Mouse (Mus musculus) CH12.LX (cell line): ENCODE results near the gene Napsa. TPM values are rescaled to one million over a fixed set of nuclear protein-coding genes. Genes with fewer than 3 reads are reported as not detected.

Source experiments
- DNase-seq: peaks from one replicate; pipeline ENCODE4 v3.0.0-alpha.2; 2013; ENCODE audit errors: extremely low read depth
- H3K27ac ChIP-seq: 2 replicates; pipeline ENCODE4 v1.5.1; 2012; ENCODE audit warnings: low read depth, mild to moderate bottlenecking, control low read depth, moderate library complexity; ENCODE audit not compliant: insufficient read depth
- H3K27me3 ChIP-seq: replicated peaks from 2 replicates; pipeline ENCODE3; 2012; ENCODE audit warnings: inconsistent platforms
- H3K36me3 ChIP-seq, 2 experiments: replicated peaks in 1 of 2; 2 replicates each; pipeline versions ENCODE3 to v1.6.1; 2012; ENCODE audit warnings: inconsistent platforms in 1 of 2, low read length in 1 of 2, mild to moderate bottlenecking in 1 of 2, mixed read lengths in 1 of 2, moderate library complexity in 1 of 2; ENCODE audit not compliant: control insufficient read depth in 1 of 2, insufficient read depth in 1 of 2
- H3K4me1 ChIP-seq, 2 experiments: 2 replicates each; pipeline ENCODE4 v1.6.1; 2012; ENCODE audit warnings: inconsistent platforms in 1 of 2, moderate library complexity in 1 of 2; ENCODE audit not compliant: insufficient read depth in 2 of 2, control insufficient read depth in 1 of 2
- H3K4me2 ChIP-seq: 2 replicates; pipeline ENCODE4 v1.6.1; 2012; ENCODE audit warnings: low read depth, mild to moderate bottlenecking, control low read depth; ENCODE audit not compliant: poor library complexity, insufficient read depth, severe bottlenecking
- H3K4me3 ChIP-seq, 3 experiments: fragments of 150-350 bp in 1 of 3; sonication (generic) in 1 of 3; replicated peaks in 1 of 3; 2 replicates each; pipeline versions ENCODE3 to v1.5.1; 2011 to 2012; ENCODE audit warnings: low read depth in 2 of 3, low read length in 2 of 3, mild to moderate bottlenecking in 2 of 3, moderate library complexity in 2 of 3, control low read depth in 1 of 3, improper control_type of control experiment in 1 of 3, inconsistent platforms in 1 of 3, mixed read lengths in 1 of 3; ENCODE audit not compliant: poor library complexity in 1 of 3
- H3K79me2 ChIP-seq: replicated peaks from 2 replicates; pipeline ENCODE4 v1.6.1; 2012; ENCODE audit warnings: mild to moderate bottlenecking, moderate library complexity; ENCODE audit not compliant: control insufficient read depth, poor library complexity, insufficient read depth, severe bottlenecking; ENCODE audit errors: extremely low read depth
- H3K9ac ChIP-seq: 2 replicates; pipeline ENCODE4 v1.6.1; 2012; ENCODE audit warnings: low read depth, mild to moderate bottlenecking, control low read depth, moderate library complexity; ENCODE audit not compliant: insufficient read depth
- H3K9me3 ChIP-seq: replicated peaks from 2 replicates; pipeline ENCODE3; 2012; ENCODE audit warnings: low read length, inconsistent platforms, mixed read lengths
- BHLHE40 ChIP-seq: IDR thresholded peaks from 2 replicates; pipeline ENCODE4 v1.6.1; 2011; ENCODE audit warnings: mild to moderate bottlenecking, low read depth, low read length, improper control_type of control experiment
- CTCF ChIP-seq, 2 experiments: IDR thresholded peaks in 1 of 2; conservative IDR thresholded peaks in 1 of 2; 2 replicates each; pipeline ENCODE4 v1.5.1; 2011 to 2012; ENCODE audit warnings: low read depth in 2 of 2, low read length in 2 of 2, improper control_type of control experiment in 1 of 2, inconsistent platforms in 1 of 2, mild to moderate bottlenecking in 1 of 2, moderate library complexity in 1 of 2
- E2F4 ChIP-seq: IDR thresholded peaks from 2 replicates; pipeline ENCODE4 v1.6.1; 2011; ENCODE audit warnings: low read depth, low read length, improper control_type of control experiment; ENCODE audit not compliant: insufficient replicate concordance
- EP300 ChIP-seq: IDR thresholded peaks from 2 replicates; pipeline ENCODE4 v1.6.1; 2011; ENCODE audit warnings: low read length, improper control_type of control experiment
- ETS1 ChIP-seq: conservative IDR thresholded peaks from 2 replicates; pipeline ENCODE4 v1.6.1; 2012; ENCODE audit warnings: low read depth, mild to moderate bottlenecking, inconsistent platforms, low read length, improper control_type of control experiment, moderate library complexity
- GABPA ChIP-seq: IDR thresholded peaks from 2 replicates; pipeline ENCODE4 v1.6.1; 2012; ENCODE audit warnings: low read depth, low read length, improper control_type of control experiment, inconsistent platforms; ENCODE audit not compliant: insufficient replicate concordance
- IRF4 ChIP-seq: IDR thresholded peaks from 2 replicates; pipeline ENCODE4 v1.6.1; 2014; ENCODE audit warnings: low read depth, mild to moderate bottlenecking, inconsistent platforms, low read length, improper control_type of control experiment
- JUN ChIP-seq: IDR thresholded peaks from 2 replicates; pipeline ENCODE4 v1.6.1; 2011; ENCODE audit warnings: low read depth, mild to moderate bottlenecking, low read length, improper control_type of control experiment, moderate library complexity; ENCODE audit not compliant: insufficient read depth
- JUND ChIP-seq: conservative IDR thresholded peaks from 2 replicates; pipeline ENCODE4 v1.6.1; 2011; ENCODE audit warnings: low read depth, low read length, improper control_type of control experiment
- KAT2A ChIP-seq: IDR thresholded peaks from 2 replicates; pipeline ENCODE4 v1.6.1; 2012; ENCODE audit warnings: low read length, improper control_type of control experiment, inconsistent platforms; ENCODE audit not compliant: insufficient replicate concordance
- MAX ChIP-seq: IDR thresholded peaks from 2 replicates; pipeline ENCODE4 v1.6.1; 2011; ENCODE audit warnings: low read length, improper control_type of control experiment
- MAZ ChIP-seq: IDR thresholded peaks from 2 replicates; pipeline ENCODE4 v1.6.1; 2012; ENCODE audit warnings: low read depth, mild to moderate bottlenecking, inconsistent platforms, low read length, improper control_type of control experiment, moderate library complexity
- MEF2A ChIP-seq: IDR thresholded peaks from 2 replicates; pipeline ENCODE4 v1.6.1; 2014; ENCODE audit warnings: low read depth, mild to moderate bottlenecking, inconsistent platforms, low read length, improper control_type of control experiment, borderline replicate concordance
- MXI1 ChIP-seq: IDR thresholded peaks from 2 replicates; pipeline ENCODE4 v1.6.1; 2011; ENCODE audit warnings: mild to moderate bottlenecking, low read depth, low read length, improper control_type of control experiment
- NELFE ChIP-seq: IDR thresholded peaks from 2 replicates; pipeline ENCODE4 v1.6.1; 2011; ENCODE audit warnings: low read depth, low read length, improper control_type of control experiment
- NRF1 ChIP-seq: IDR thresholded peaks from 2 replicates; pipeline ENCODE4 v1.6.1; 2014; ENCODE audit warnings: low read depth, mild to moderate bottlenecking, inconsistent platforms, low read length, improper control_type of control experiment, moderate library complexity
- RAD21 ChIP-seq: IDR thresholded peaks from 2 replicates; pipeline ENCODE4 v1.6.1; 2011; ENCODE audit warnings: low read depth, mild to moderate bottlenecking, low read length, improper control_type of control experiment, moderate library complexity
- RCOR1 ChIP-seq: conservative IDR thresholded peaks from 2 replicates; pipeline ENCODE4 v1.6.1; 2012; ENCODE audit warnings: low read depth, mild to moderate bottlenecking, inconsistent platforms, low read length, improper control_type of control experiment
- SIN3A ChIP-seq: IDR thresholded peaks from 2 replicates; pipeline ENCODE4 v1.6.1; 2012; ENCODE audit warnings: low read length, improper control_type of control experiment, inconsistent platforms
- SMC3 ChIP-seq: IDR thresholded peaks from 2 replicates; pipeline ENCODE4 v1.6.1; 2011; ENCODE audit warnings: low read depth, low read length, improper control_type of control experiment
- TBP ChIP-seq: conservative IDR thresholded peaks from 2 replicates; pipeline ENCODE4 v1.6.1; 2011; ENCODE audit warnings: low read depth, low read length, improper control_type of control experiment
- TCF12 ChIP-seq: IDR thresholded peaks from 2 replicates; pipeline ENCODE4 v1.6.1; 2014; ENCODE audit warnings: low read depth, mild to moderate bottlenecking, inconsistent platforms, low read length, improper control_type of control experiment
- ZC3H11A ChIP-seq: IDR thresholded peaks from 2 replicates; pipeline ENCODE4 v1.6.1; 2012; ENCODE audit warnings: low read depth, mild to moderate bottlenecking, inconsistent platforms, low read length, improper control_type of control experiment
- ZMIZ1 ChIP-seq: IDR thresholded peaks from 2 replicates; pipeline ENCODE4 v1.6.1; 2012; ENCODE audit warnings: low read depth, mild to moderate bottlenecking, inconsistent platforms, low read length, improper control_type of control experiment
- ZNF384 ChIP-seq: IDR thresholded peaks from 2 replicates; pipeline ENCODE4 v1.6.1; 2012; ENCODE audit warnings: low read depth, low read length, improper control_type of control experiment, inconsistent platforms
- dilution Hi-C: fragments of 300-500 bp; cut with MboI; formaldehyde crosslinking; loops from 2 replicates; pipeline ENCODE4 v1.14.3; 2020; ENCODE audit warnings: low sequenced_read_pairs; ENCODE audit not compliant: extremely low pct_unique_long_range_greater_than_20kb, extremely low pct_ligation_motif_present
- in situ Hi-C: fragments of 300-500 bp; cut with MboI; formaldehyde crosslinking; loops from 3 replicates; pipeline ENCODE4 v1.14.3; 2019; ENCODE audit warnings: low sequenced_read_pairs, low pct_ligation_motif_present, low pct_unique_long_range_greater_than_20kb, mixed read lengths
- polyA plus RNA-seq: library from polyadenylated mRNA; unstranded; fragments of >175 nt; gene quantifications from 2 replicates; pipeline ENCODE4 v1.2.1, GENCODE M21; 2012; ENCODE audit warnings: low read depth; ENCODE audit not compliant: insufficient read length
- total RNA-seq, 2 experiments: library from RNA; depleted of rRNA; stranded (reverse); fragments of 300-350 nt in 1 of 2; fragments of >200 nt in 1 of 2; gene quantifications; 2 replicates each; pipeline ENCODE4 v1.2.3; 2012 to 2014

Napsa gene
- total and polyA plus RNA-seq, 3 experiments: 175 to 253 (median 194) TPM

DNA sequence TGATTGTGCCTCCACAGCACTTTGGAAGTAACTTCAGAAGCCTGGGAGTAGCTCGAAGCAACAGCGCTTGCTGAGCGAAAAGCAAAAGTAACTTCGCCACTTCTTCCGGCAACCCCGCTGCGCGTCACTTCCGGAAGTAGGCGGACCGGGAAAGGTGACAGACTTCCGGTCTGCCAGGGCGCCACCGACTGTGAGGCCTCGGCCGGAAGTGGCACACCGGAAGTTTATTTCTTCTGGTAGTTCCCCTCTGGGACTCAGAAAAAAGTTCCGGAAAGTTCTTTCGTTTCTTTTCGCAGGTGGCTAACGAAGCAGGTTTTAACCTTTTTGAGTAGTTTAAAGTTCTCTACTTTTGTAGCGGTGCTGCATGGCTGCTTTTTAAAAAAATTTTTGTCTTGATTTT is 18.4 kb upstream of the Napsa start, which contains the start of gene Nr1h2 (continued):
- TF ChIP-seq ZC3H11A (no peak), IRF4 (peak; percentile 86), MAX (0 out of 2 replicates have a peak, but pooled peaks have one; percentile 36), SMC3 (no peak), E2F4 (0 out of 2 replicates have a peak, but pooled peaks have one; percentile 63), MEF2A (peak; percentile 69; the same call in 1 of the 2 replicates), CTCF (conservative IDR thresholded peaks at IDR 0.05 in 1 of 2, IDR thresholded peaks at IDR 0.05 in 1 of 2; ENCODE audit: low read depth in 2 of 2, low read length in 2 of 2) (no peak), KAT2A (peak; percentile 85; the same call in 1 of the 2 replicates), NELFE (peak; percentile 76), MAZ (0 out of 2 replicates have a peak, but pooled peaks have one; percentile 56), EP300 (peak; percentile 57; the same call in 1 of the 2 replicates), TBP (peak; percentile 89), TCF12 (peak; percentile 83), GABPA (no peak; the same call in 1 of the 2 replicates), RAD21 (no peak), JUN (no peak), NRF1 (no peak), ETS1 (peak; percentile 87), ZMIZ1 (peak; percentile 45; the same call in 1 of the 2 replicates), SIN3A (peak; percentile 98)

DNA sequence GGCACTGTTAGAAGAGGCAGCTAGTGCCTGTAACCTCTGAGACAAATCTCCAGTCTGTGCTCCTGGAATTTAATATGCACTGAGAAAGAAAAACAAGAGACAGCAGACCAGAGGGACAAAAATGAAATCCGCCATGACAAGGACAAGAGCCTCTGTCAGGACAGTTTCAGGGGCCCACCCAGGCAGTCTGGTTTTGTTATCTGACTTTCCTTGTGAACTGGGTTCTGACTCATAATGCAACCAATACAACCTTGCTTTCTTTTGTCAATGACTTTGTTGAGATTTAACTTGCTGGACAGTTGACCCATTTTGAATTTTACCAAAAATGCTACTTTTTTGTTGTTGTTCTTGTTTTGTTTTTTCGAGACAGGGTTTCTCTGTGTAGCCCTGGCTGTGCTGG is 14.6 kb upstream of the Napsa start:
- peaks cover 2 to 34% of the 10 kb centered on the region in 2 experiments; a peak in 3 of 4 replicates for H3K4me1 ChIP-seq
- H3K9ac ChIP-seq: no peak overlapping the region
- no peaks in the 10 kb centered on the region for H3K9me3 ChIP-seq
- H3K36me3 ChIP-seq: peaks cover 0 to under 1% of the 10 kb centered on the region in 2 experiments
- dilution Hi-C loops (no loop called here), in situ Hi-C loops (loop anchor here (5.0 kb wide), 1 partner anchor 95 kb away; no protein-coding TSS in a partner anchor)
- no peaks in the 10 kb centered on the region for H3K27me3 ChIP-seq
- no peak overlapping the region for H3K27ac ChIP-seq
- no peaks in the 10 kb centered on the region for H3K79me2 ChIP-seq
- TF ChIP-seq EP300: peak; percentile 69
- TF ChIP-seq BHLHE40: no peak
- TF ChIP-seq ZMIZ1: no peak
- TF ChIP-seq IRF4: peak; percentile 93
- peak; percentile 83 for TF ChIP-seq JUND
- no peak for TF ChIP-seq ZNF384
- peak; percentile 84 for TF ChIP-seq RCOR1
- TF ChIP-seq TCF12: no peak
- TF ChIP-seq MAX: no peak
- TF ChIP-seq MEF2A: peak; percentile 50; the same call in 1 of the 2 replicates
- peak; percentile 64 for TF ChIP-seq JUN
- no peak for TF ChIP-seq MXI1
- H3K4me3 ChIP-seq: no peak overlapping the region
- H3K4me2 ChIP-seq: no peak overlapping the region
- DNase-seq: no peak
